Mouse (Mus musculus) lung, postnatal 4 days (tissue): Measurements from ENCODE around the gene Tra2b.
A peak's percentile ranks its signal among the peaks of the same experiment; 100 is the strongest.
"Not testable (repeated sequence)": the region's sequence is repeated elsewhere in the genome, so short reads cannot be mapped to it uniquely, and the experiment has no call there.

ENCODE experiments used
- DNase-seq, 2 experiments: peaks; one replicate each; pipeline ENCODE4 v3.0.0; 2021

Gene Tra2b

DNA sequence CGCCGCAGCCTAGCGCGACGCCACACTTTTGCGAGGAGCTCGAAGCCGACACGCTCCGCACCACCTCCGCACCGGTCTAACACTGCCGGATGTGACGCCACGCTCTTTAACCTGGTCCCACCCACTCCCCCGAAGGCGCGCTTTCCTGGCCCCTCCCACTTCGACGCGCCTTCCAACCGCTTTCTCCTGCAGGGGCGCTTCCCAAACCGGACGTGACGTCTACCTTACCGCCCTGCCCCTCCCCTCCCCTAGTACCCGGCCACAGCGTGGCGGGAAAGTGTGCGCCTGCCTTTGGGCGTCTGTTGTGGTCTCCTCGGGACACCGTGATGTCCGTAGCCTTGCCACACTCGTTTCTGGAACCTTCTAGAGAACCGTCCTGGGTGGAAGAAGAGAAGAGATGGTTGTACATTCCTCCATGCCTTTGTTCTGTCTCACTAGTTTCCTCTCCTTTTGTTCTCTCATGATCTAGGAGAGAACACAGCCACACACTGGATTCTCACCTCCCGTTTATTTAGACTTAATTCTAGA, at the start of gene Tra2b:
Gene Tra2b, minus strand, starts transcription at position 157 of the 528 bp plus-strand sequence.
- peak; percentile 98 for DNase-seq

DNA sequence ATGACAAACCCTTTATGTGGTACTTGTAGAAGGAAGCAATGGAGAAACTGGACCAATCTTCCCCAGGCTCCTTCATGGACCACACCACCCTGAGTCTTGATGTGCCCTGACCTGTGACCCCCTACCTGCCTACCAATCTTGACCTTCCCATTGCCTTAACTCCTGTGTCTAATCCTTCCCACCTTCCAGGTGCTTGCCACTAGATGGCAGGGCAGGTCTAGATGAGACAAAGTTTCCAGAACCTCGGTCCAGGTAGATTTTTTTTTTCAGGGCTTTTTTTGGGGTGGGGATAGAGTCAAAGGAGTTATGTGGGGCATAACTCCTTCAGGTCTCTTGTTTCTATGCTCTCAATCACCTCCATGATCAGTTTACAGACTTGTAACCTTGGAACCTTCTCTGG, 44.8 kb upstream of the Tra2b start:
- peak in 1 of 2 experiments; percentile 50 for DNase-seq

DNA sequence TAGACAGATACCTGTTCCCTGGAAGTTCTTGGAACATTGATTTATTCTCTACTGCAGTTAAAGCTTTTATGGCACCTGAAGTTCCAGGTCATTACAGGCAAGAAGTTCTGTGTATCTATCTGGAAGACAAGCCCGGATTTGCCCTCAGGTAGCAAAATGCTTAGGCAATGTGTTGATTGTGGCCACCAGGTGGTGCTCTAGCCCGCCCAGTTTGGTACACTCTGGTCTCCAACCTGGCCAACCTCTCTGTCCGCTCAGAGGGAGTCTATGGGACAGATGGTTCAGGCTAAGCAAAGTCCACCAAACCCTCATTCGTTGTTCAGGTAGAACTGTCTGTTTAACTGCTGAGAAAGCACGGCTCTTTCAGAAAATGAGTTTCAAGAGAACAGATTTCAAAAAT, 36.8 kb upstream of the Tra2b start:
- peak; percentile 60 to 78 for DNase-seq

DNA sequence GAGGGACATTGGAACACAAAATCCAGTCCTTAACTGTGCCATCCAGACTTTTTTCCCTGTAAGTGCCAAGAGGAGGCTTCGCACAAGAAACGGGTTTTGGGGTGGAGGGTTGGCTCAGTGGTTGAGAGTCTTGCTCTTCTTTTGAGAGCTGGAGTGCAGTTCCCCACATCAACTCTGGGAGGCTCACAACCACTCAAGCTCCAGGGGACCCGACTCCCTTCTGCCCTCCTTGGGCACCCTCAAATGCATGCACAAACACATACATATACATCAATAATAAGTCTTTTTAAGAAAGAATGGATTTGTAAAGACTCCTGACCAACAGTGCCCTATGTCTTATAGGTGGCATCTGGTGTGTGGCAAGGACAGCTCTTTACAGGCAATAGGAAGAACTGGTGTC, 35.6 kb upstream of the Tra2b start:
- DNase-seq, result no peak

GRCm38 (mm10) chr16:22296901-22297300, 31.1 kb upstream of the Tra2b start:
- DNase-seq, result no peak

DNA sequence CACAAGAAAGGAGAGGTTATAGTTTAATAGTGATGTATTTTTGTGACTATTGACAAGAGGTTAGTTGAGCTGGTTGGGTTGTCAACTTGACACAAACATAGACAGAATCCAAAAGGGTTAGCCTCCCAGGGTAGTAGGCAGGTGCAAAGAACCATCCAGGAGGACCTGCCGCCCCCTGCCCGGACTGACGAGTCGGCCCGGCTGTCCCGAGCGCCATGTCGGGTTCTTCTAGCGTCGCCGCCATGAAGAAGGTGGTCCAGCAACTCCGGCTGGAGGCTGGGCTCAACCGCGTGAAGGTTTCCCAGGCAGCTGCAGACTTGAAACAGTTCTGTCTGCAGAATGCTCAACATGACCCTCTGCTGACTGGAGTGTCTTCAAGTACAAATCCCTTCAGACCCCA, 29.0 kb upstream of the Tra2b start:
- not testable (repeated sequence) for DNase-seq

GRCm38 (mm10) chr16:22293600-22293999, 27.8 kb upstream of the Tra2b start:
- DNase-seq, result no peak

GRCm38 (mm10) chr16:22292394-22292793, 26.6 kb upstream of the Tra2b start:
- no peak for DNase-seq

- no peak for DNase-seq
Measured at GRCm38 (mm10) chr16:22289643-22290042, 23.8 kb upstream of the Tra2b start.

DNA sequence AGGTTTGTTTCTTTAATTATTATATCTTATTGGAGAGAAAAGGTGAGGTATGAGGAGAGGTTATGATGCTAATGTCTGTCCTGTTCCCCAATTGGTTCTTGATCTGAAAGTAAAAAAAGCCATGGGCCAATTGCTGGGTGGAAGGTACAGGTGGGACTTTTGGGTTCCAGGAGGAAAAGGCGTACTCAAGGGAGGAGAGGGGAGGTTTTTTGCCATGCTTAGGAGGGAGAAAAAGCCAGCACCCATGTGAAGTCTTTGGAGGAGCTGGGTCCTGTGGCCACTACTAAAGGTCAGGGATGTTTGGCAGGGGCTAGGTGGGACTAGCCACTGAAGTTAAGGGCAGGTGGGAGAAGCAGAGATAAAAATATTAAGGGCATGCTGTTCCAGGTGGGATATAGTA, 21.2 kb upstream of the Tra2b start:
- no peak for DNase-seq

GRCm38 (mm10) chr16:22276536-22276935, 10.7 kb upstream of the Tra2b start:
- no peak for DNase-seq

DNA sequence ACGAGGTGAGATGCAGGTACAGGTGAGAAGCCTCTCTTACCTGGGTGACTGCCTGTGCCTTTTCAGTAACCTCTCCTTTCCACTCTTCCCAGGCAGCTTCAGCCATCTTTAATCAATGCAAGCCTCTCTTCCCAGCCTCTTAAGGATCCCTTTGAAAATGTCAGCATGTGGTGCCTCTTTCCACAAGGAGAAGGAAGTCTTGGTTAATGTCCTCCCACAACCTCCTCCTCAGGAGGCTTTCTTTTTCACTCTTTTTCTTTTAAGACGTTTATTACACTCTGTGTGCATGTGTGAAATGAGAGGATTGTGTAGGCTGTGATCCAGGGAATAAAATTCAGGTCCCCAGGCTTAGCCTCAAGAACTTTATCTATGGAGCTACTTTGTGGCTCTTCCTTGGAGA, 9.3 kb upstream of the Tra2b start:
- DNase-seq, result no peak

DNA sequence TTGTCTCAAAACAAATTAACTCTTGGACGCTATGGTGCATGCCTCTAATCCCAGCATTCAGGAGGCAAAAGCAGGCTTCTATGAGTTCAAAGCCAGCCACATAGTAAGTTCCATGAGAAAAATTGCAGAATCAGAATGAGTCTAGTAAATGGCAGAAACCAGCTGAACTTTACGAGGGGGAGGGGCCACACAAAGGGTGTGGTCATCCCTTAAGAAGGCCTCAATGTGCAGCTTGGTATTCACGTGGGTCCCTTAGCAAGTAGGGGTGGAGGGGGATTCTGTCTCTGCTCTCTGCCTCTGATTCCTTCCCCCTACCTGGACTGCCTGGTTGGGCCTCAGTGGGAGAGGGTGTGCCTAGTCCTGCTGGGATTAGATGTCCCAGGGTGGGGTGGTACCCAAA, 4.7 kb upstream of the Tra2b start:
- no peak for DNase-seq

- no peak for DNase-seq
Measured at GRCm38 (mm10) chr16:22266384-22266783, 579 bp upstream of the Tra2b start.

DNA sequence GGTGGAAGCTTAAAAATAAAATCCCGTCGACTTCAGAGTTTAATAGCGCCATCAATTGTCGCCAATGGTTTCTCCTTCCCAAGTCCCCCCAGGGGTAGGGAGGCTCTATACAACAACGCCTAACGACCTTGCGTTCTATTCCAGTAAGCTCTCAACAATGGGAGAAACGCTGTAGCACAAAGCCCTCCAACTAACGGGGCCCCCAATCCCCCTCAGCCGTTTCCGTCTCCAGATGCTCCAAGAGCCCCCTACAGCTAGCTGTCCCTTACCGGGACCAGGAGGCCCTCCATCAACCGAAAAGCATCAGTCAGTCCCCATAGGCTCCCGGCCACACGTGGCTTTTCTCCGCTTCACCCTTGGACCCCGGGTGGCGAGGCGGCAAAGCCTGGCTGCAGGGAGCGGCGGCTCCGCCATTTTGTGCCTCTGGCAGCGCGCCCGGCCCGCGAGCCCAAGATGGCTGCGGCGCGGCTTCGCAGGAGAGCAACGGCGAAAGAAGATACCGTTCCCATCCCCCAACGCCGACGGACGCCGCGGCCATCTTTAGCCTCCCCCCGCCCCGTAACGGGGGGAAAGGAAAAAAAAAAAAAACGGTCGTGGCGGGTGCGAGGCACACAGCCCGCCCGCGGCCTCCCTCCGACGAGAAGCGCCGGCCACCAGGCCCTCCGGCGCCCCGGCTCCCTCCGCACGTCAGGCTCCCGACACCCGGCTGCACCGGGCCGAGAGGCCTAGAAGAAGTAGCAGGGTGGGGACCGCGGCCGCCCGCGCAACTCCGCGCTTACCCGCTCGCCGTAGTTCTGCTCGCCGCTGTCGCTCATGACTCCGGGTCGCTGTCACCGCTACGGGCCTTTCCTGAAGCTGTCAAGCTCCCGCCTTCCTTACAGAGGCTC, 600 bp downstream of the Tra2b start:
- peak; percentile 89 to 91 for DNase-seq

DNA sequence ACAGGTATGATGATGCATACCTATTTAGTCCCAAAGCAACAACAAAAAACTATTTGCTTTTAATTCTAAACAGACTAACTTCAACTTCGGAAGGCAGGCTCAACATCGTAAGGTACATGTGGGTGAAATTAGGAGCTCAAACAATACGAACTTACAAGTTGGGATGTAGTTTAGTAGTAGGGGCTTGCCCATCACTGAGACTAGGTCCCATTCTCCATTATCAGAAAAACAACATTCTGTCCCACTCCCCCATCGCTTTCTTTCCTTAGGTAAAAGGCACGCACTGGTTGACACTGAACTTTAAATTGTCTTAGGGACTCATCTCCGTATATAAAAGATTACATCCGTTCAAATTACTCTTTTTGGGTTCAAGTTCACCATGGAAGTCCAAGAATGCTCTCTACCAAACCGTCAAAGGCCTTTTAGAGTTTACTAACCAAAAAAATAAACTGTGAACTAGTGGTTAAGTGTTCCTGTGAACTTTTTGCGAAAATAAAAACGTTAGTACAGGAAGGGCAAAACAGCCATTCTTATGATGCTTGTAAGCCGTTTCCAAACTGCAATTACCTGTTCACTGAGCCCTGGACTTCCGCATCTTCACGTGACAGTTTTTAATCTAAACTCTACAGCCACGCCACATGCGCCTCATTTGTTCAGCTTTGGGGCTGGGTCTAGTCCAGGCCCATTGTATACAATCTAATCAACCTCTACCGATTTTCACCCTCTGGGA, 1.4 kb downstream of the Tra2b start:
- DNase-seq, result peak in 1 of 2 experiments; percentile 34

DNA sequence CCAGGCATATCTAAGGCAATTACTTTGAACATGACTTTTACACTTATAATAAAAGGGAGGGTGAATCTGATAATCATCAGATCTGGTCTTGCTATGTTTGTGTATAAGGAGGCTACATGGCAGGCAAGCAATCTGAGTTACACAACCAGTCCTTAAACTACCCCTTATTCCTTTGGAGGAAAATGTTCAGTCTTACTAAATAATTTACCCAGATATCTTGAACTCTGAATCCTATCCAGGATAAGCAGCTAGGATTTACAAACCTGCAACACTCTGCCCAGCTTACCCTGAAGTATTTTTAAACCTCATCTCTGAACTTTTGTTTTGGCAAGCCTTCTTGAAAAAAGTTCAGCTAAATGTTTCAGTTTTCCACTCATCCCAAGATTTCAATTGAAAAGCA, 2.7 kb downstream of the Tra2b start:
- no peak for DNase-seq

- DNase-seq, result no peak
Measured at GRCm38 (mm10) chr16:22261563-22261962, 4.2 kb downstream of the Tra2b start.

GRCm38 (mm10) chr16:22260423-22261143, 5.2 kb downstream of the Tra2b start:
- no peak for DNase-seq

GRCm38 (mm10) chr16:22252255-22252654, 13.6 kb downstream of the Tra2b start:
- not testable (repeated sequence) for DNase-seq

- no peak for DNase-seq
Measured at GRCm38 (mm10) chr16:22250307-22250706, 15.5 kb downstream of the Tra2b start.

DNA sequence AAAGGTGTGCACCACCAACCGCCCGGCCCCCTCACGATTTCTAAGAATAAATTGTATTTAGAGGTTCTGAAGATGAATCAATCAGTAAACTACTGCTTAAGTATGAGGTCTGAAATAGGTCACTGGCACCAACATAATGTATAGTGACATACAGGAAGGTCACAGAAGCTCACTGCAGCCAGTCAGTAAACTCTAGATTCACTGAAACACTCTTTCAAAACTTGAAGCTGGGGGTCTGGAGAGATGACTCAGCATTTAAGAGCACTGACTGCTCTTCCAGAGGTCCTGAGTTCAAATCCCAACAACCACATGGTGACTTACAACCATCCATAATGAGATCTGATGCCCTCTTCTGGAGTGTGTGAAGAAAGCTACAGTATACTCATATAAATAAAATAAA, 16.1 kb downstream of the Tra2b start:
- no peak for DNase-seq

DNA sequence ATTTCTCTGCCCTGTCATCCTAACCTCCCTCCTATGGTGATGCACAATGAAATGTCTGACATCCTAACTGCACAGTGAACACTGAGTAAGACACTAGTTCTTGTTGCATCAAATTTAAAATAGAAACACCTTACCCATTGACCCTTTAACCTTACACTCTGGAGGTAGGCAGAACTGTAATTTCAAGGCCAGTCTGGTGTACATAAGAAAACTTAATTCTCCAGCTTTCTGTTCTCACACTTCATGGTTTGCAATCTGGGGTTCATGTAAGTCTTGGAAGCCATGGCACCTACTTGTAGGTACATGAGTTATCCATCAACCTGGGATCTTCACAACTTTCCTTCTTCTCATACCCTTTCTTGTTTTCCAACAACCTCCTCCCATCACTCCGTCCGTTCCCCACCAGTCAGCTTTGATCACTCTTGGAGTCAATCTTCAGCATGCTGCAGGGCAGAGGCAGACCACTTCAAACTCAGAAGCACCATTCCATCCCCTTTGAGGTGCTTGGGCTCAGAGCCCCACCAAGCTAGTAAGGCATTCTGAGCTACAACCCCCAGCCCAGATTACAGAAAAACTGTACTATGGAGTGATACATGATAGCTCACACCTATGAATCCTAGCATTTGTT, 23.5 kb downstream of the Tra2b start:
- no peak for DNase-seq
